Mouse (Mus musculus): Measurements from ENCODE around the gene Mfge8.

- no peak for TF ChIP-seq POLR2A (IDR thresholded peaks at IDR 0.05; ENCODE audit: low read depth, low read length)
- TF ChIP-seq CTCF (IDR thresholded peaks at IDR 0.05; ENCODE audit: extremely low read depth, insufficient read length, insufficient replicate concordance, low read depth, low read length): no peak
Measured at GRCm38 (mm10) chr7:79187591-79187990, 38.7 kb upstream of the Mfge8 start.
